Mouse (Mus musculus) spleen, postnatal 36 days (tissue): ENCODE data around the gene Rcan1.
"Not testable (repeated sequence)": the region's sequence is repeated elsewhere in the genome, so short reads cannot be mapped to it uniquely, and the experiment has no call there.

Experiments
- DNase-seq, 2 experiments: peaks; one replicate each; pipeline ENCODE4 v3.0.0; 2022; ENCODE audit warnings: low spot score in 2 of 2, mixed read lengths in 1 of 2

Gene Rcan1

GRCm38 (mm10) chr16:92470706-92471105, at the start of gene Rcan1:
Gene Rcan1 (minus strand): TSS chr16:92470867.
- DNase-seq: no peak

- no peak for DNase-seq
These were observed 49.3 kb upstream of the Rcan1 start for GRCm38 (mm10) chr16:92519820-92520492.

GRCm38 (mm10) chr16:92518718-92519117, 48.1 kb upstream of the Rcan1 start:
- no peak for DNase-seq

GRCm38 (mm10) chr16:92516139-92516538, 45.5 kb upstream of the Rcan1 start:
- DNase-seq: no peak

GRCm38 (mm10) chr16:92514896-92515295, 44.2 kb upstream of the Rcan1 start:
- not testable (repeated sequence) for DNase-seq

- no peak for DNase-seq
These were observed 41.2 kb upstream of the Rcan1 start for GRCm38 (mm10) chr16:92511773-92512391.

GRCm38 (mm10) chr16:92510835-92511772, 40.4 kb upstream of the Rcan1 start:
- no peak for DNase-seq

- no peak for DNase-seq
These were observed 36.9 kb upstream of the Rcan1 start for GRCm38 (mm10) chr16:92507573-92507972.

GRCm38 (mm10) chr16:92503105-92503504, 32.4 kb upstream of the Rcan1 start:
- no peak for DNase-seq

GRCm38 (mm10) chr16:92500534-92500933, 29.9 kb upstream of the Rcan1 start:
- no peak for DNase-seq

- DNase-seq: no peak
These were observed 28.7 kb upstream of the Rcan1 start for GRCm38 (mm10) chr16:92499324-92499723.

- no peak for DNase-seq
These were observed 27.9 kb upstream of the Rcan1 start for GRCm38 (mm10) chr16:92498589-92498981.

GRCm38 (mm10) chr16:92497851-92498588, 27.4 kb upstream of the Rcan1 start:
- no peak for DNase-seq

GRCm38 (mm10) chr16:92489356-92489755, 18.7 kb upstream of the Rcan1 start:
- no peak for DNase-seq

GRCm38 (mm10) chr16:92488456-92488855, 17.8 kb upstream of the Rcan1 start:
- DNase-seq: no peak

- peak in 1 of 2 experiments; percentile 13 for DNase-seq
These were observed 16.8 kb upstream of the Rcan1 start for GRCm38 (mm10) chr16:92487489-92487888.

- DNase-seq: no peak
These were observed 16.4 kb upstream of the Rcan1 start for GRCm38 (mm10) chr16:92487086-92487485.

- no peak for DNase-seq
These were observed 14.8 kb upstream of the Rcan1 start, which contains the start of gene Clic6 for GRCm38 (mm10) chr16:92485436-92485835. Gene Clic6 (plus strand): TSS chr16:92485736.

GRCm38 (mm10) chr16:92478561-92479150, 8.0 kb upstream of the Rcan1 start:
- peak; percentile 17 to 19 for DNase-seq

GRCm38 (mm10) chr16:92475093-92475860, 4.6 kb upstream of the Rcan1 start:
- DNase-seq: no peak
